Mouse (Mus musculus): ENCODE data around the gene Nrm. TPM values are rescaled to one million over a fixed set of nuclear protein-coding genes. Genes with fewer than 3 reads are reported as not detected.
A peak's percentile ranks its signal among the peaks of the same experiment; 100 is the strongest.

Nrm gene
- polyA plus RNA-seq, 1 experiment from 2014 or later, result 28.2 TPM

- 95% methylated on average over 3 of the region's 3 CpGs for WGBS
- Histone ChIP-seq H3K9me3 (no peaks in the 10 kb centered on the region), H3K36me3 (peaks cover 87% of the 10 kb centered on the region), H3K4me1 (replicated peaks) (no peaks in the 10 kb centered on the region), H3K27ac (replicated peaks) (no peak overlapping the region), H3K4me3 (no peak overlapping the region), H3K4me2 (no peak overlapping the region), H3K9ac (no peak overlapping the region), H3K27me3 (no peaks in the 10 kb centered on the region)
- no peak for ATAC-seq (ENCODE audit: low read depth)
Observed at GRCm38 (mm10) chr17:35850974-35851373, 10.1 kb upstream of the Nrm start.

GRCm38 (mm10) chr17:35859371-35859770, 1.7 kb upstream of the Nrm start:
- WGBS, result 92% methylated on average over 1 of the region's 1 CpGs
- no peak for ATAC-seq (ENCODE audit: low read depth)
- H3K4me2 ChIP-seq, result no peak overlapping the region
- peaks cover 27% of the 10 kb centered on the region for H3K36me3 ChIP-seq
- H3K9me3 ChIP-seq, result no peaks in the 10 kb centered on the region
- H3K27me3 ChIP-seq, result no peaks in the 10 kb centered on the region
- no peak overlapping the region for H3K9ac ChIP-seq
- no peak overlapping the region for H3K4me3 ChIP-seq
- no peak overlapping the region for H3K27ac ChIP-seq (replicated peaks)
- peaks cover 15% of the 10 kb centered on the region for H3K4me1 ChIP-seq (replicated peaks)

- peaks cover 20% of the 10 kb centered on the region for H3K4me1 ChIP-seq (replicated peaks)
- H3K4me2 ChIP-seq, result no peak overlapping the region
- no peak overlapping the region for H3K27ac ChIP-seq (replicated peaks)
- WGBS, result 64% methylated on average over 2 of the region's 2 CpGs
- H3K36me3 ChIP-seq, result peaks cover 22% of the 10 kb centered on the region
- no peak for ATAC-seq (ENCODE audit: low read depth)
- no peak overlapping the region for H3K9ac ChIP-seq
- no peak overlapping the region for H3K4me3 ChIP-seq
- H3K27me3 ChIP-seq, result no peaks in the 10 kb centered on the region
- H3K9me3 ChIP-seq, result no peaks in the 10 kb centered on the region
Observed at GRCm38 (mm10) chr17:35859835-35860234, 1.3 kb upstream of the Nrm start.

GRCm38 (mm10) chr17:35860831-35861197, 304 bp upstream of the Nrm start:
- H3K27ac ChIP-seq (replicated peaks), result peak overlapping the region; percentile 96
- no peaks in the 10 kb centered on the region for H3K27me3 ChIP-seq
- peaks cover 24% of the 10 kb centered on the region for H3K4me1 ChIP-seq (replicated peaks)
- H3K4me3 ChIP-seq, result peak overlapping the region; percentile 78
- peak; percentile 3; the same call in 1 of the 2 replicates for ATAC-seq (ENCODE audit: low read depth)
- H3K9me3 ChIP-seq, result no peaks in the 10 kb centered on the region
- H3K4me2 ChIP-seq, result peak overlapping the region; percentile 70
- H3K9ac ChIP-seq, result peak overlapping the region; percentile 83
- H3K36me3 ChIP-seq, result peaks cover 19% of the 10 kb centered on the region
- WGBS, result 4% methylated on average over 12 of the region's 12 CpGs

GRCm38 (mm10) chr17:35864832-35865353, 3.8 kb downstream of the Nrm start:
- no peak for ATAC-seq (ENCODE audit: low read depth)
- Histone ChIP-seq H3K4me3 (peak overlapping the region; percentile 81), H3K9ac (peak overlapping the region; percentile 95), H3K27ac (replicated peaks) (peak overlapping the region; percentile 98), H3K4me2 (peak overlapping the region; percentile 100), H3K9me3 (no peaks in the 10 kb centered on the region), H3K27me3 (no peaks in the 10 kb centered on the region), H3K4me1 (replicated peaks) (peaks cover 56% of the 10 kb centered on the region), H3K36me3 (peaks cover 4% of the 10 kb centered on the region)
- WGBS, result 18% methylated on average over 10 of the region's 10 CpGs

- Histone ChIP-seq H3K9me3 (no peaks in the 10 kb centered on the region), H3K27ac (replicated peaks) (peak within 1 kb of the TSS; percentile 98), H3K4me3 (peak within 1 kb of the TSS; percentile 81), H3K27me3 (no peaks in the 10 kb centered on the region), H3K9ac (peak within 1 kb of the TSS; percentile 95), H3K4me1 (replicated peaks) (peaks cover 61% of the 10 kb centered on the region), H3K4me2 (peak within 1 kb of the TSS; percentile 100), H3K36me3 (peaks cover 6% of the 10 kb centered on the region)
- peak; percentile 63 for ATAC-seq (ENCODE audit: low read depth)
- under 1% methylated on average over 48 of the region's 48 CpGs for whole genome bisulfite sequencing
Observed at GRCm38 (mm10) chr17:35865481-35866280, 4.6 kb downstream of the Nrm start, which contains the start of gene Ppp1r18. Gene Ppp1r18 (plus strand): TSS chr17:35865593.

- peak; percentile 43 for ATAC-seq (ENCODE audit: low read depth)
- Histone ChIP-seq H3K4me3 (peak overlapping the region; percentile 81), H3K4me1 (replicated peaks) (peaks cover 65% of the 10 kb centered on the region), H3K27me3 (no peaks in the 10 kb centered on the region), H3K36me3 (peaks cover 13% of the 10 kb centered on the region), H3K9ac (peak overlapping the region; percentile 95), H3K4me2 (peak overlapping the region; percentile 100), H3K9me3 (no peaks in the 10 kb centered on the region), H3K27ac (replicated peaks) (peak overlapping the region; percentile 98)
- under 1% methylated on average over 38 of the region's 38 CpGs for WGBS
Observed at GRCm38 (mm10) chr17:35866281-35866831, 5.2 kb downstream of the Nrm start.

GRCm38 (mm10) chr17:35866911-35867890, 6.1 kb downstream of the Nrm start:
- no peaks in the 10 kb centered on the region for H3K27me3 ChIP-seq
- H3K9me3 ChIP-seq, result no peaks in the 10 kb centered on the region
- H3K4me3 ChIP-seq, result peak overlapping the region; percentile 81
- H3K4me2 ChIP-seq, result peak overlapping the region; percentile 100
- WGBS, result 8% methylated on average over 26 of the region's 26 CpGs
- H3K9ac ChIP-seq, result peak overlapping the region; percentile 95
- peaks cover 15% of the 10 kb centered on the region for H3K36me3 ChIP-seq
- H3K27ac ChIP-seq (replicated peaks), result peak overlapping the region; percentile 98
- no peak for ATAC-seq (ENCODE audit: low read depth)
- peaks cover 66% of the 10 kb centered on the region for H3K4me1 ChIP-seq (replicated peaks)

GRCm38 (mm10) chr17:35868165-35868820, 7.2 kb downstream of the Nrm start:
- H3K36me3 ChIP-seq, result peaks cover 21% of the 10 kb centered on the region
- peak overlapping the region; percentile 100 for H3K4me2 ChIP-seq
- peaks cover 77% of the 10 kb centered on the region for H3K4me1 ChIP-seq (replicated peaks)
- H3K27me3 ChIP-seq, result no peaks in the 10 kb centered on the region
- peak overlapping the region; percentile 95 for H3K9ac ChIP-seq
- peak overlapping the region; percentile 81 for H3K4me3 ChIP-seq
- H3K9me3 ChIP-seq, result no peaks in the 10 kb centered on the region
- ATAC-seq (ENCODE audit: low read depth), result no peak
- WGBS, result 33% methylated on average over 17 of the region's 17 CpGs
- peak overlapping the region; percentile 98 for H3K27ac ChIP-seq (replicated peaks)

GRCm38 (mm10) chr17:35868961-35869345, 7.8 kb downstream of the Nrm start:
- ATAC-seq (ENCODE audit: low read depth), result no peak
- peak overlapping the region; percentile 81 for H3K4me3 ChIP-seq
- peaks cover 27% of the 10 kb centered on the region for H3K36me3 ChIP-seq
- peaks cover 83% of the 10 kb centered on the region for H3K4me1 ChIP-seq (replicated peaks)
- no peaks in the 10 kb centered on the region for H3K27me3 ChIP-seq
- peak overlapping the region; percentile 98 for H3K27ac ChIP-seq (replicated peaks)
- peak overlapping the region; percentile 100 for H3K4me2 ChIP-seq
- no peaks in the 10 kb centered on the region for H3K9me3 ChIP-seq
- WGBS, result 10% methylated on average over 7 of the region's 7 CpGs
- H3K9ac ChIP-seq, result peak overlapping the region; percentile 95

GRCm38 (mm10) chr17:35869346-35870067, 8.4 kb downstream of the Nrm start:
- peak overlapping the region; percentile 98 for H3K27ac ChIP-seq (replicated peaks)
- peaks cover 33% of the 10 kb centered on the region for H3K36me3 ChIP-seq
- H3K4me1 ChIP-seq (replicated peaks), result peaks cover 81% of the 10 kb centered on the region
- peak overlapping the region; percentile 81 for H3K4me3 ChIP-seq
- peak overlapping the region; percentile 95 for H3K9ac ChIP-seq
- peak overlapping the region; percentile 100 for H3K4me2 ChIP-seq
- WGBS, result 3% methylated on average over 7 of the region's 7 CpGs
- no peaks in the 10 kb centered on the region for H3K27me3 ChIP-seq
- no peak for ATAC-seq (ENCODE audit: low read depth)
- no peaks in the 10 kb centered on the region for H3K9me3 ChIP-seq

All from neural tube, embryonic 13.5 days (tissue).